8 mouse cellular contexts compared by ENCODE assay signal in the genomic region with DNA sequence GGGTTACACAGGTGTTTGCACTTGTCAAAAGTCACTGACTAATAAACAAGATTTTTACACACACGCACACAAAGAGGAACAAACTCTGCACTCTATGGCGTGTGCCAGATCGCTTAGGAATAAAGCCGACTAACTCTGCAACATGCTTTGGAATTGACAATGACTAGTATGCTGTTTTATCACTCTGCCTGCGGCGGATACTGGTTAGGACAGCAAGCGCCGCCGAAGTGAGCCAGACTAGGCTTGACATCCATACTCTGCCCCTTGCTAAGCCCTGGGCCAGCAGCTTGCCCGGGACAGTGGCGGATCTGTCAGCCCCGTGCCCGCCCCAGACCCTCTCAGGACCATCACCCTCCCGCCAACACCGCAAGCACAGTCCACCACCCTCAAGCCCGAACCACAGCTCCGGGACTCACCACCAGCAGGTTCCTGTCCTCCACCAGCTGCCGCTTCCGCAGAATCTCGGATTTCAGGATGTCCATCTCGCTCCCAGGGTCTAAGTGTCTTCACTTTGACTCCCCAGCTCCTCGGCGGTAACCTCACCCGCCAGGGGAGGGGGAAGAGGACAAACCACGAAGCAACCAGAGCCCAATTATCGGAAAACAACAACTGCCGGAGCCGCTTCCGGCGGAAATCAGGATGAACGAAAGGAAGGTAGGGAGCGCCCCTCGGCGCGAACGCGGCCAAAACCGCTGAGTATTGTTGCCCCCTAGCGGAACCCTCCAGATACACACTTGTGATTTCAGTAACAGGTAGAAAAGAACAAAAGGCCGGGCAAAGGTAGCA. TPM values are rescaled to one million over a fixed set of nuclear protein-coding genes. Genes with fewer than 3 reads are reported as not detected.
DNase-seq lines count a peak whose midpoint lies in the region; ATAC-seq lines count a peak whose summit lies in the region.

A gene (minus strand): TSS at position 614 of the 786 bp plus-strand sequence.

- DNase-seq in adipocyte (ENCODE audit: low spot score) = peak; percentile 84
- DNase-seq in embryo, embryonic 10 days (ENCODE audit: low spot score) = peak; percentile 92
- peak; percentile 84 for DNase-seq in gastrocnemius, postnatal 14 days
- DNase-seq in left cerebral cortex, postnatal 10 days (ENCODE audit: extremely low spot score in 1 of 2, low spot score in 2 of 2) = peak; percentile 82 to 89
- DNase-seq in right cerebral cortex, postnatal 25 days = peak; percentile 88
- DNase-seq in urinary bladder, postnatal 4 days (ENCODE audit: low spot score in 2 of 2) = peak; percentile 81 to 88

- intact Hi-C loops in gastrocnemius, postnatal 14 days (cut with DNase I; ENCODE audit: low total_unique reads) = loop anchor here (5.0 kb wide), 1 partner anchor 154 kb away; no protein-coding TSS in a partner anchor
- intact Hi-C loops in left cerebral cortex, postnatal 10 days (cut with DNase I) = loop anchor here (5.0 kb wide), 1 partner anchor 211 kb away; no protein-coding TSS in a partner anchor

- ATAC-seq in inflammation-experienced regulatory T-cells, adult 6 months = peak; percentile 95
- ATAC-seq in megakaryocyte-erythroid progenitor cell, adult 5-6 weeks (replicated peaks; ENCODE audit: low FRiP score, low TSS enrichment, poor library complexity, severe bottlenecking) = peak; percentile 99

RNA-seq across cellular contexts. Expression of the gene that starts here (rescaled TPM):
- total RNA-seq in gastrocnemius, postnatal 14 days (2021) = 10 to 100 TPM; 30.4 to 31.1 TPM
- 10 to 100 TPM; 44.4 to 67.1 (median 46.9) TPM for polyA plus RNA-seq in inflammation-experienced regulatory T-cells, adult 6 months (2017; shearing (Covaris generic))
- 10 to 100 TPM; 35.9 to 37.5 TPM for total RNA-seq in left cerebral cortex, postnatal 10 days (2021)
- 41.5 and 49.5 TPM in 2 replicates for total RNA-seq in megakaryocyte-erythroid progenitor cell, adult 5-6 weeks (2014; fragmentation: Nextera tagmentation)
- 78.4 and 88.4 TPM in 2 replicates for total RNA-seq in megakaryocyte-erythroid progenitor cell, adult 5-6 weeks (2017)

Comparison
In these comparisons a context has a peak if more than half of its experiments do, and no peak if none do; other contexts are left out.
1. Peak in every context shown above with its lines: DNase-seq and ATAC-seq.